Mouse (Mus musculus) CH12.LX (cell line): ENCODE measurements around the gene Vmn1r81. TPM values are rescaled to one million over a fixed set of nuclear protein-coding genes. Genes with fewer than 3 reads are reported as not detected.

Experiments
- DNase-seq: peaks from one replicate; pipeline ENCODE4 v3.0.0-alpha.2; 2013; ENCODE audit errors: extremely low read depth
- H3K27ac ChIP-seq: 2 replicates; pipeline ENCODE4 v1.5.1; 2012; ENCODE audit warnings: low read depth, mild to moderate bottlenecking, control low read depth, moderate library complexity; ENCODE audit not compliant: insufficient read depth
- H3K27me3 ChIP-seq: replicated peaks from 2 replicates; pipeline ENCODE3; 2012; ENCODE audit warnings: inconsistent platforms
- H3K36me3 ChIP-seq, 2 experiments: replicated peaks in 1 of 2; 2 replicates each; pipeline versions ENCODE3 to v1.6.1; 2012; ENCODE audit warnings: inconsistent platforms in 1 of 2, low read length in 1 of 2, mild to moderate bottlenecking in 1 of 2, mixed read lengths in 1 of 2, moderate library complexity in 1 of 2; ENCODE audit not compliant: control insufficient read depth in 1 of 2, insufficient read depth in 1 of 2
- H3K4me1 ChIP-seq, 2 experiments: 2 replicates each; pipeline ENCODE4 v1.6.1; 2012; ENCODE audit warnings: inconsistent platforms in 1 of 2, moderate library complexity in 1 of 2; ENCODE audit not compliant: insufficient read depth in 2 of 2, control insufficient read depth in 1 of 2
- H3K4me2 ChIP-seq: 2 replicates; pipeline ENCODE4 v1.6.1; 2012; ENCODE audit warnings: low read depth, mild to moderate bottlenecking, control low read depth; ENCODE audit not compliant: poor library complexity, insufficient read depth, severe bottlenecking
- H3K4me3 ChIP-seq, 3 experiments: fragments of 150-350 bp in 1 of 3; sonication (generic) in 1 of 3; replicated peaks in 1 of 3; 2 replicates each; pipeline versions ENCODE3 to v1.5.1; 2011 to 2012; ENCODE audit warnings: low read depth in 2 of 3, low read length in 2 of 3, mild to moderate bottlenecking in 2 of 3, moderate library complexity in 2 of 3, control low read depth in 1 of 3, improper control_type of control experiment in 1 of 3, inconsistent platforms in 1 of 3, mixed read lengths in 1 of 3; ENCODE audit not compliant: poor library complexity in 1 of 3
- H3K79me2 ChIP-seq: replicated peaks from 2 replicates; pipeline ENCODE4 v1.6.1; 2012; ENCODE audit warnings: mild to moderate bottlenecking, moderate library complexity; ENCODE audit not compliant: control insufficient read depth, poor library complexity, insufficient read depth, severe bottlenecking; ENCODE audit errors: extremely low read depth
- H3K9ac ChIP-seq: 2 replicates; pipeline ENCODE4 v1.6.1; 2012; ENCODE audit warnings: low read depth, mild to moderate bottlenecking, control low read depth, moderate library complexity; ENCODE audit not compliant: insufficient read depth
- H3K9me3 ChIP-seq: replicated peaks from 2 replicates; pipeline ENCODE3; 2012; ENCODE audit warnings: low read length, inconsistent platforms, mixed read lengths
- BHLHE40 ChIP-seq: IDR thresholded peaks from 2 replicates; pipeline ENCODE4 v1.6.1; 2011; ENCODE audit warnings: mild to moderate bottlenecking, low read depth, low read length, improper control_type of control experiment
- CHD2 ChIP-seq: IDR thresholded peaks from 2 replicates; pipeline ENCODE4 v1.6.1; 2011; ENCODE audit warnings: low read length, improper control_type of control experiment
- E2F4 ChIP-seq: IDR thresholded peaks from 2 replicates; pipeline ENCODE4 v1.6.1; 2011; ENCODE audit warnings: low read depth, low read length, improper control_type of control experiment; ENCODE audit not compliant: insufficient replicate concordance
- EP300 ChIP-seq: IDR thresholded peaks from 2 replicates; pipeline ENCODE4 v1.6.1; 2011; ENCODE audit warnings: low read length, improper control_type of control experiment
- HCFC1 ChIP-seq: IDR thresholded peaks from 2 replicates; pipeline ENCODE4 v1.6.1; 2012; ENCODE audit warnings: low read depth, mild to moderate bottlenecking, inconsistent platforms, low read length, improper control_type of control experiment
- IRF4 ChIP-seq: IDR thresholded peaks from 2 replicates; pipeline ENCODE4 v1.6.1; 2014; ENCODE audit warnings: low read depth, mild to moderate bottlenecking, inconsistent platforms, low read length, improper control_type of control experiment
- JUND ChIP-seq: conservative IDR thresholded peaks from 2 replicates; pipeline ENCODE4 v1.6.1; 2011; ENCODE audit warnings: low read depth, low read length, improper control_type of control experiment
- KAT2A ChIP-seq: IDR thresholded peaks from 2 replicates; pipeline ENCODE4 v1.6.1; 2012; ENCODE audit warnings: low read length, improper control_type of control experiment, inconsistent platforms; ENCODE audit not compliant: insufficient replicate concordance
- MAFK ChIP-seq: IDR thresholded peaks from 2 replicates; pipeline ENCODE4 v1.6.1; 2011; ENCODE audit warnings: low read length, improper control_type of control experiment; ENCODE audit not compliant: insufficient replicate concordance
- MAX ChIP-seq: IDR thresholded peaks from 2 replicates; pipeline ENCODE4 v1.6.1; 2011; ENCODE audit warnings: low read length, improper control_type of control experiment
- MXI1 ChIP-seq: IDR thresholded peaks from 2 replicates; pipeline ENCODE4 v1.6.1; 2011; ENCODE audit warnings: mild to moderate bottlenecking, low read depth, low read length, improper control_type of control experiment
- MYC ChIP-seq: IDR thresholded peaks from 2 replicates; pipeline ENCODE4 v1.6.1; 2011; ENCODE audit warnings: low read depth, mild to moderate bottlenecking, improper control_type of control experiment, low read length
- NELFE ChIP-seq: IDR thresholded peaks from 2 replicates; pipeline ENCODE4 v1.6.1; 2011; ENCODE audit warnings: low read depth, low read length, improper control_type of control experiment
- POLR2A ChIP-seq: IDR thresholded peaks from 2 replicates; pipeline ENCODE4 v1.6.1; 2011; ENCODE audit warnings: low read depth, mild to moderate bottlenecking, improper control_type of control experiment, low read length
- POLR2AphosphoS2 ChIP-seq: IDR thresholded peaks from 2 replicates; pipeline ENCODE4 v1.6.1; 2011; ENCODE audit warnings: low read depth, low read length, improper control_type of control experiment
- RAD21 ChIP-seq: IDR thresholded peaks from 2 replicates; pipeline ENCODE4 v1.6.1; 2011; ENCODE audit warnings: low read depth, mild to moderate bottlenecking, low read length, improper control_type of control experiment, moderate library complexity
- RCOR1 ChIP-seq: conservative IDR thresholded peaks from 2 replicates; pipeline ENCODE4 v1.6.1; 2012; ENCODE audit warnings: low read depth, mild to moderate bottlenecking, inconsistent platforms, low read length, improper control_type of control experiment
- SMC3 ChIP-seq: IDR thresholded peaks from 2 replicates; pipeline ENCODE4 v1.6.1; 2011; ENCODE audit warnings: low read depth, low read length, improper control_type of control experiment
- TBP ChIP-seq: conservative IDR thresholded peaks from 2 replicates; pipeline ENCODE4 v1.6.1; 2011; ENCODE audit warnings: low read depth, low read length, improper control_type of control experiment
- UBTF ChIP-seq: IDR thresholded peaks from 2 replicates; pipeline ENCODE4 v1.6.1; 2012; ENCODE audit warnings: low read depth, mild to moderate bottlenecking, inconsistent platforms, low read length, improper control_type of control experiment, moderate library complexity
- USF2 ChIP-seq: conservative IDR thresholded peaks from 2 replicates; pipeline ENCODE4 v1.6.1; 2011; ENCODE audit warnings: low read depth, low read length, improper control_type of control experiment
- ZC3H11A ChIP-seq: IDR thresholded peaks from 2 replicates; pipeline ENCODE4 v1.6.1; 2012; ENCODE audit warnings: low read depth, mild to moderate bottlenecking, inconsistent platforms, low read length, improper control_type of control experiment
- ZMIZ1 ChIP-seq: IDR thresholded peaks from 2 replicates; pipeline ENCODE4 v1.6.1; 2012; ENCODE audit warnings: low read depth, mild to moderate bottlenecking, inconsistent platforms, low read length, improper control_type of control experiment
- dilution Hi-C: fragments of 300-500 bp; cut with MboI; formaldehyde crosslinking; loops from 2 replicates; pipeline ENCODE4 v1.14.3; 2020; ENCODE audit warnings: low sequenced_read_pairs; ENCODE audit not compliant: extremely low pct_unique_long_range_greater_than_20kb, extremely low pct_ligation_motif_present
- in situ Hi-C: fragments of 300-500 bp; cut with MboI; formaldehyde crosslinking; loops from 3 replicates; pipeline ENCODE4 v1.14.3; 2019; ENCODE audit warnings: low sequenced_read_pairs, low pct_ligation_motif_present, low pct_unique_long_range_greater_than_20kb, mixed read lengths
- polyA plus RNA-seq: library from polyadenylated mRNA; unstranded; fragments of >175 nt; gene quantifications from 2 replicates; pipeline ENCODE4 v1.2.1, GENCODE M21; 2012; ENCODE audit warnings: low read depth; ENCODE audit not compliant: insufficient read length
- total RNA-seq, 2 experiments: library from RNA; depleted of rRNA; stranded (reverse); fragments of 300-350 nt in 1 of 2; fragments of >200 nt in 1 of 2; gene quantifications; 2 replicates each; pipeline ENCODE4 v1.2.3; 2012 to 2014

Vmn1r81 gene
- total RNA-seq (2012; rRNA removed) (not detected in 2 replicates), total RNA-seq (2014; rRNA removed) (not detected in 2 replicates), polyA plus RNA-seq (not detected in 2 replicates)

GRCm38 (mm10) chr7:12268169-12268568 is at the start of gene Vmn1r81:
Gene Vmn1r81, minus strand, starts transcription at chr7:12268269.
- no peak for DNase-seq
- no peak within 1 kb of the TSS for H3K9ac ChIP-seq
- no peaks in the 10 kb centered on the region for H3K9me3 ChIP-seq
- no peak within 1 kb of the TSS for H3K27ac ChIP-seq
- in situ Hi-C loops (no loop called here), dilution Hi-C loops (no loop called here)
- peaks cover 1% of the 10 kb centered on the region for H3K27me3 ChIP-seq
- no peaks in the 10 kb centered on the region for H3K4me1 ChIP-seq
- no peak within 1 kb of the TSS for H3K4me3 ChIP-seq
- TF ChIP-seq EP300, result no peak
- TF ChIP-seq KAT2A, result no peak
- no peak for TF ChIP-seq MXI1
- no peak for TF ChIP-seq CHD2
- no peak for TF ChIP-seq HCFC1
- no peak for TF ChIP-seq MAFK
- TF ChIP-seq SMC3, result no peak
- no peak for TF ChIP-seq NELFE
- TF ChIP-seq E2F4, result no peak
- no peak for TF ChIP-seq RCOR1
- H3K4me2 ChIP-seq, result no peak within 1 kb of the TSS
- no peaks in the 10 kb centered on the region for H3K79me2 ChIP-seq
- no peaks in the 10 kb centered on the region for H3K36me3 ChIP-seq

- Histone ChIP-seq H3K36me3 (no peaks in the 10 kb centered on the region), H3K27ac (no peak within 1 kb of the TSS), H3K9me3 (no peaks in the 10 kb centered on the region), H3K4me1 (no peaks in the 10 kb centered on the region), H3K9ac (no peak within 1 kb of the TSS), H3K27me3 (no peaks in the 10 kb centered on the region), H3K4me3 (no peak within 1 kb of the TSS), H3K79me2 (no peaks in the 10 kb centered on the region), H3K4me2 (no peak within 1 kb of the TSS)
- in situ Hi-C loops, result no loop called here
- no peak for DNase-seq
- dilution Hi-C loops, result no loop called here
- TF ChIP-seq TBP (no peak), POLR2A (no peak), MAX (no peak), UBTF (no peak), RAD21 (no peak), BHLHE40 (no peak), E2F4 (no peak), POLR2AphosphoS2 (no peak), SMC3 (no peak), MYC (no peak), ZC3H11A (no peak), JUND (no peak), IRF4 (no peak), USF2 (no peak), ZMIZ1 (no peak)
- TF ChIP-seq, all 38 proteins: peak for 0
Measured at GRCm38 (mm10) chr7:12300130-12300529, 32.1 kb upstream of the Vmn1r81 start, which contains the start of gene Vmn1r82. Gene Vmn1r82, plus strand, starts transcription at chr7:12300430.
